Mouse (Mus musculus) lung, embryonic 16.5 days (tissue): ENCODE measurements around the gene Vmn1r90. TPM values are rescaled to one million over a fixed set of nuclear protein-coding genes. Genes with fewer than 3 reads are reported as not detected.
"Not testable (repeated sequence)": the region's sequence is repeated elsewhere in the genome, so short reads cannot be mapped to it uniquely, and the experiment has no call there.

Experiments used
- ATAC-seq: fragments of 200-750 bp; cut with Nextera tagmentation; 2 replicates; pipeline ENCODE4 v1.8.0; 2017; ENCODE audit warnings: low read depth, mild to moderate bottlenecking, moderate library complexity
- H3K27ac ChIP-seq: fragments of 300-500 bp; sonication (generic); 2 replicates; pipeline ENCODE4 v1.5.1; 2014; ENCODE audit warnings: mild to moderate bottlenecking, control low read depth, low read length
- H3K27me3 ChIP-seq: fragments of 300-500 bp; sonication (generic); 2 replicates; pipeline ENCODE4 v1.6.1; 2014; ENCODE audit warnings: low read depth, low read length, mixed read lengths; ENCODE audit not compliant: control insufficient read depth, insufficient read depth
- H3K36me3 ChIP-seq: fragments of 300-500 bp; sonication (generic); 2 replicates; pipeline ENCODE4 v1.6.1; 2014; ENCODE audit warnings: low read length; ENCODE audit not compliant: control insufficient read depth, insufficient read depth
- H3K4me1 ChIP-seq: fragments of 300-500 bp; sonication (generic); replicated peaks from 2 replicates; pipeline ENCODE4 v1.6.1; 2014; ENCODE audit warnings: low read length, mixed read lengths; ENCODE audit not compliant: control insufficient read depth, insufficient read depth
- H3K4me2 ChIP-seq: fragments of 300-500 bp; sonication (generic); 2 replicates; pipeline ENCODE4 v1.6.1; 2014; ENCODE audit warnings: low read depth, low read length, control low read depth
- H3K4me3 ChIP-seq: fragments of 300-500 bp; sonication (generic); 2 replicates; pipeline ENCODE4 v1.5.1; 2014; ENCODE audit warnings: mild to moderate bottlenecking, low read length, control low read depth
- H3K9ac ChIP-seq: fragments of 300-500 bp; sonication (generic); 2 replicates; pipeline ENCODE4 v1.6.1; 2014; ENCODE audit warnings: low read length, control low read depth
- H3K9me3 ChIP-seq: fragments of 300-500 bp; sonication (generic); 2 replicates; pipeline ENCODE4 v1.6.1; 2016; ENCODE audit warnings: low read length; ENCODE audit not compliant: control insufficient read depth
- WGBS: fragments of 180-500 bp; shearing (Covaris S2); extraction: QIAGEN DNeasy Blood & Tissue Kit; methylation state at CpG from one replicate; pipeline ENCODE4 v1.1.7; 2014; 5-methylcytosine and 5-hydroxymethylcytosine counted together
- polyA plus RNA-seq: library from polyadenylated mRNA; unstranded; fragments of >200 nt; fragmentation: Nextera tagmentation; extraction: Ambion mirVana; gene quantifications from 2 replicates; pipeline ENCODE4 v1.2.1, GENCODE M21; 2015

The Vmn1r90 gene
- 0.23 and 0.31 TPM in 2 replicates for polyA plus RNA-seq

DNA sequence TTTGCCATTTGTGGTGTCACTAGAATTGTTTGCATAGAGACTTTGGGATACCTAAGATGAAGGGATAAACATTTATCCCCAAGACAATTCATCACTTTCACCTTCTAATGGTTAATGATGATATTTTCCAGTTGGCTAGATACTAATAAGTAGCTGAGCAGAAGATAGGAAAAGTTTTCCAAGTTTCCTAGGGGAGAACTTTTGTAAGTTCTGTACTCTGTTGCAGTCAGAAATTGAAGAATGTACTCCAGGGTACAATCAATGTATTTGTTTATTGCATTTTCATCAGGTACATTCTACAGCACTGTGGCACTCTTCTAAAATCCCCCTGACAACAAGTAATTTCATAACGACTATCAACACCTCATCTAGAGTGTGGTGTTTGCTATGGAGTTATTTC is at the start of gene Vmn1r90:
TSS of gene Vmn1r90 (minus strand) at position 101 of the 400 bp plus-strand sequence.
- Histone ChIP-seq H3K27me3 (no peaks in the 10 kb centered on the region), H3K9ac (no peak within 1 kb of the TSS), H3K4me3 (no peak within 1 kb of the TSS), H3K4me2 (no peak within 1 kb of the TSS), H3K4me1 (no peaks in the 10 kb centered on the region), H3K27ac (no peak within 1 kb of the TSS), H3K9me3 (no peaks in the 10 kb centered on the region), H3K36me3 (no peaks in the 10 kb centered on the region)
- WGBS = 59% methylated on average over 1 of the region's 1 CpGs
- no peak for ATAC-seq

DNA sequence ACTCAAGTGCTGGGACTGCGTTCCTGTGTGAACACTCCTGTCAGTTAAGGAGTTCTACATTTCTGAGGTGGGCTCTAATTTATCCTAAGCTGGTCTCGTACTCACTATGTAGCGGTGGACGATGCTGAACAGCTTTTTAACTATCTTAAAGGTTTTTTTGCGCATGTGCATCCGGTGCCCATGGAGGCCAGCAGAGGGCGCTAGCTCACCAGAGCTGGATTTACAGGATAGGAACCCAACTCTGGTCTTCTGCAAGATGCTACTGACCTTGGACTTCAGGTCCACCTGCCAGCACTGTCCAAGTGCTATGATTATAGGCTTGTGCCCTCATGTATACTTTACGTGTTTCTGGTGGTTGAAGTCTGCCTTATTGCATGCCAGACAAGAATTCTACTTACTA is 29.7 kb upstream of the Vmn1r90 start:
- not testable (repeated sequence) for H3K9ac ChIP-seq, H3K27me3 ChIP-seq, H3K36me3 ChIP-seq, ATAC-seq, H3K4me2 ChIP-seq, H3K4me3 ChIP-seq, H3K27ac ChIP-seq, H3K4me1 ChIP-seq, H3K9me3 ChIP-seq
- WGBS = 58% methylated on average over 8 of the region's 8 CpGs

DNA sequence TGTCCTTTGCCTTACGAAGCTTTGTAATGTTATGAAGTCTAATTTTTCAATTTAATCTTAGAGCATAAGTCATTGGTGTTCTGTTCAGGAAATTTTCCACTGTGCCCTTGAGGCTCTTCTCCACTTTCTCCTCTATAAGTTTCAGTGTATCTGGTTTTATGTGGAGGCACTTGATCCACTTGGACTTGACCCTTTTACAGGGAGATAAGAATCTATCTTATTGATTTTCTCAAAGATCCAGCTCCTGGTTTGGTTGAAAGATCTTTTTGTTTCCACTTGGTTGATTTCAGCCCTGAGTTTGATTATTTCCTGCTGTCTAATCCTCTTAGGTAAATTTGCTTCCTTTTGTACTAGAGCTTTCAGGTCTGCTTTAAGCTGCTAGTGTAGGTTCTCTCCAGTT is 11.0 kb downstream of the Vmn1r90 start:
- Histone ChIP-seq H3K27ac (no peak overlapping the region), H3K4me3 (no peak overlapping the region), H3K4me2 (no peak overlapping the region), H3K4me1 (no peaks in the 10 kb centered on the region), H3K9ac (no peak overlapping the region), H3K36me3 (no peaks in the 10 kb centered on the region), H3K27me3 (no peaks in the 10 kb centered on the region), H3K9me3 (peaks cover 6% of the 10 kb centered on the region)
- ATAC-seq = no peak
- 76% methylated on average over 1 of the region's 1 CpGs for WGBS

DNA sequence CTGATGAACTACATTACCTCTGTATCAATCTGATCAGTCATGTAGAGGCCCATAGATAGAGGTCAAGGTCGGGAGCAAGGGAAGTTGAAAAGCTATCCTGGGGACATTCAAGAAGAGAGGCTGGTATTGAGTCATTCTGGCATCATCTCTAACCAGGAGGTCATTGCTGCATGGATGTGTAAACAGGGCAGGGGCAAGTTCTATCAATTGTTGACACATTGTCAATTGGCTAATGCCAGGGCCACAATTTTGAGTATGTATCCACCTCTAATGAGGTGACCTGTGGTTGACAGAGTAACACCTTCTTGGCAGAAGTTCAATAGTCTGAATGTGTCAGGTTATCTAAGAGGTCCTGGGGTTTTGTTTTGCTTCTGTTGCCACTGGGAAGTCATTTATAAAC is 38.0 kb downstream of the Vmn1r90 start:
- Histone ChIP-seq H3K27ac (no peak overlapping the region), H3K36me3 (no peaks in the 10 kb centered on the region), H3K9ac (no peak overlapping the region), H3K27me3 (no peaks in the 10 kb centered on the region), H3K4me2 (no peak overlapping the region), H3K9me3 (no peaks in the 10 kb centered on the region), H3K4me1 (no peaks in the 10 kb centered on the region), H3K4me3 (no peak overlapping the region)
- no peak for ATAC-seq
- WGBS = 44% methylated on average over 1 of the region's 1 CpGs

DNA sequence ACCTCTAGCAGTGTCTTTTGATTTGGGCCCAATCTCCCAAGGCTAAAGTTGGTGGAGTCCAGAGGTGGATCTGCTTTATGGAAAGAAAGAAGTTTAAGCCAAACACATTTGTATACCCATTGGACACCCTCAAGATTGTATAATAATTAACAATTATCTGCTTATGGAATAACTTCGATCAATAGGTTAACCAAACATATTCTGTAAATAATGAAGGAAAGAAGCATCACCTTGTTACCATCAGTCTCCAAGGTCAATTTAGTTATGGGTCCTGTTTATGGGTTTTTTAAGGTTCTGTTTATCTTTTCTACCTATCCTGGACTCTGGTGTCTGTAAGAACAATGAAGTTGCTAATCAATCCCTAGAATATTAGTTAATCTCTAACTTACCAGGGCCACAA is 40.7 kb downstream of the Vmn1r90 start:
- no peaks in the 10 kb centered on the region for H3K36me3 ChIP-seq
- H3K27me3 ChIP-seq = no peaks in the 10 kb centered on the region
- WGBS = 72% methylated on average over 1 of the region's 1 CpGs
- H3K4me1 ChIP-seq = no peaks in the 10 kb centered on the region
- ATAC-seq = no peak
- no peak overlapping the region for H3K4me3 ChIP-seq
- H3K9me3 ChIP-seq = 0 out of 2 replicates have a peak, but pooled peaks cover 6% of the 10 kb centered on the region
- H3K27ac ChIP-seq = no peak overlapping the region
- H3K4me2 ChIP-seq = no peak overlapping the region
- no peak overlapping the region for H3K9ac ChIP-seq

DNA sequence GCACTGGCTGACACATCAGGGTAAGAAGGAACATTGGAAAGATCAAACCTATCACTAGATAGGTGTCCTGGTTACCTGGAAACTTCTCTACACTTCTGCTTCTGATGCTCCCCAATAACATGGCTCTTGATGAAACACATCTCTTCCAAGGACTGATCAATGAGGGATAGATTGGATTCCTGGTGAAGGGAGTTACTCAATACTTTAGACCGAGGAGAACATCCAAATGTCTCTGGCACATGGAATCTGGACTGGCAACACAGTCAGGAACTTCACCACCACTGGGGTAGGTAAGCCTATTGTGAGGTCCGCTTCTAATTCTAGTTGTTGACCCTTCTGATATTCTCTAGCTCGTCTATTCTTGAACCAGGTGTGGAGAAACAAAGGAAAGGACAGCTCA is 45.0 kb downstream of the Vmn1r90 start:
- Histone ChIP-seq H3K9ac (no peak overlapping the region), H3K27me3 (no peaks in the 10 kb centered on the region), H3K4me3 (no peak overlapping the region), H3K4me2 (no peak overlapping the region), H3K9me3 (peaks cover 7% of the 10 kb centered on the region), H3K36me3 (no peaks in the 10 kb centered on the region), H3K27ac (no peak overlapping the region), H3K4me1 (no peaks in the 10 kb centered on the region)
- WGBS = 60% methylated on average over 3 of the region's 3 CpGs
- ATAC-seq = no peak

Other genes with a start within 250 kb of the Vmn1r90 start
- not detected in 2 replicates for gene Obox8, start 229.9 kb downstream of the Vmn1r90 start, polyA plus RNA-seq
- not detected in 2 replicates for gene Sult2a8, start 116.7 kb downstream of the Vmn1r90 start, polyA plus RNA-seq
- not detected in 2 replicates for gene Sult2a7, start 69.3 kb downstream of the Vmn1r90 start, polyA plus RNA-seq
- not detected in 2 replicates for gene Obox7, start 96.0 kb upstream of the Vmn1r90 start, polyA plus RNA-seq